Mouse (Mus musculus) layer of hippocampus, adult 9-10 months (tissue): Measurements from ENCODE around the gene Ugt1a5.

Experiments used
- DNase-seq: peaks from one replicate; pipeline ENCODE4 v3.0.0; 2022; ENCODE audit warnings: low spot score

The Ugt1a5 gene

GRCm38 (mm10) chr1:88262255-88262654, 96.4 kb downstream of the Ugt1a5 start:
- DNase-seq: no peak

- no peak for DNase-seq
Observed at GRCm38 (mm10) chr1:88262961-88263360, 97.1 kb downstream of the Ugt1a5 start.

GRCm38 (mm10) chr1:88263778-88264177, 98.0 kb downstream of the Ugt1a5 start:
- no peak for DNase-seq

GRCm38 (mm10) chr1:88264237-88264868, 98.5 kb downstream of the Ugt1a5 start:
- no peak for DNase-seq

- no peak for DNase-seq
Observed at GRCm38 (mm10) chr1:88264869-88265240, 99.0 kb downstream of the Ugt1a5 start.

GRCm38 (mm10) chr1:88266123-88266522, 100.3 kb downstream of the Ugt1a5 start:
- no peak for DNase-seq

GRCm38 (mm10) chr1:88267489-88267888, 101.7 kb downstream of the Ugt1a5 start:
- no peak for DNase-seq

GRCm38 (mm10) chr1:88268070-88268469, 102.3 kb downstream of the Ugt1a5 start:
- DNase-seq: no peak
